Mouse (Mus musculus) forebrain, embryonic 15.5 days (tissue): ENCODE data around the gene Ifna2. TPM values are rescaled to one million over a fixed set of nuclear protein-coding genes. Genes with fewer than 3 reads are reported as not detected.

ENCODE experiments used
- ATAC-seq: fragments of 200-750 bp; cut with Nextera tagmentation; replicated peaks from 2 replicates; pipeline ENCODE4 v1.8.0; 2017; ENCODE audit warnings: mild to moderate bottlenecking, moderate TSS enrichment, moderate library complexity
- H3K27ac ChIP-seq: fragments of 300-500 bp; sonication (generic); replicated peaks from 2 replicates; pipeline ENCODE4 v1.5.1; 2015; ENCODE audit warnings: mild to moderate bottlenecking, inconsistent platforms
- H3K27me3 ChIP-seq: fragments of 300-500 bp; sonication (generic); 2 replicates; pipeline ENCODE4 v1.6.1; 2015; ENCODE audit warnings: inconsistent platforms
- H3K36me3 ChIP-seq: fragments of 300-500 bp; sonication (generic); 2 replicates; pipeline ENCODE4 v1.6.1; 2015; ENCODE audit warnings: mild to moderate bottlenecking, inconsistent platforms
- H3K4me1 ChIP-seq: fragments of 300-500 bp; sonication (generic); 2 replicates; pipeline ENCODE4 v1.6.1; 2015; ENCODE audit warnings: inconsistent platforms
- H3K4me2 ChIP-seq: fragments of 300-500 bp; sonication (generic); replicated peaks from 2 replicates; pipeline ENCODE4 v1.6.1; 2015; ENCODE audit warnings: mild to moderate bottlenecking, inconsistent platforms
- H3K4me3 ChIP-seq: fragments of 300-500 bp; sonication (generic); 2 replicates; pipeline ENCODE4 v1.5.1; 2015; ENCODE audit warnings: mild to moderate bottlenecking, inconsistent platforms
- H3K9ac ChIP-seq: fragments of 300-500 bp; sonication (generic); replicated peaks from 2 replicates; pipeline ENCODE4 v1.6.1; 2015; ENCODE audit warnings: mild to moderate bottlenecking, inconsistent platforms
- H3K9me3 ChIP-seq: fragments of 300-500 bp; sonication (generic); 2 replicates; pipeline ENCODE4 v1.6.1; 2016; ENCODE audit warnings: inconsistent platforms
- WGBS: fragments of 180-500 bp; shearing (Covaris S2); methylation state at CpG from one replicate; pipeline ENCODE4 v1.1.7; 2015; ENCODE audit warnings: mixed read lengths; 5-methylcytosine and 5-hydroxymethylcytosine counted together
- polyA plus RNA-seq: library from polyadenylated mRNA; unstranded; fragments of >200 nt; fragmentation: Nextera tagmentation; extraction: Ambion mirVana; gene quantifications from 2 replicates; pipeline ENCODE4 v1.2.1, GENCODE M21; 2015

Gene Ifna2
- polyA plus RNA-seq = not detected in 2 replicates

DNA sequence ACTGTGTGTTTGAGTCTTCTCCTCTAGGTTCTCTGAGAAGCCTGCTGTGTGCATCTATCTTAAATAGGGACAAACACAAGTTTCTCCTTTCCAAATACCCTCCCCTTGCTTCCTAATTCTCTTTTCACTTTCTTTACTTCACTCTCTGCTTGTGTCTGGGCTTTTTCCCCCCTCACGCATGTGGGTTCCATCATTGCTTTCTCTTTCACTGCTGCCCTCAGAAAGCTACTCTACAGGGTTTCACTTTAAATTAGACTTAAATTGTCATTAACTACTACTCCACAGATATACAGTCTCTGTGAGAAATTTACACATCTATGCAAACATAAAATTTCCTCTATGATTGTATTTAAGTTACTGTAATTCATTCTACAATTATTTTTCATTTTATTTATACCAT lies at the start of gene Ifna2:
Gene Ifna2, minus strand, starts transcription at position 101 of the 400 bp plus-strand sequence.
- Histone ChIP-seq H3K4me2 (no peak within 1 kb of the TSS), H3K4me1 (no peaks in the 10 kb centered on the region), H3K27me3 (no peaks in the 10 kb centered on the region), H3K36me3 (no peaks in the 10 kb centered on the region), H3K9ac (no peak within 1 kb of the TSS), H3K27ac (no peak within 1 kb of the TSS), H3K9me3 (no peaks in the 10 kb centered on the region), H3K4me3 (no peak within 1 kb of the TSS)
- ATAC-seq = no peak
- WGBS = 100% methylated on average over 1 of the region's 1 CpGs

DNA sequence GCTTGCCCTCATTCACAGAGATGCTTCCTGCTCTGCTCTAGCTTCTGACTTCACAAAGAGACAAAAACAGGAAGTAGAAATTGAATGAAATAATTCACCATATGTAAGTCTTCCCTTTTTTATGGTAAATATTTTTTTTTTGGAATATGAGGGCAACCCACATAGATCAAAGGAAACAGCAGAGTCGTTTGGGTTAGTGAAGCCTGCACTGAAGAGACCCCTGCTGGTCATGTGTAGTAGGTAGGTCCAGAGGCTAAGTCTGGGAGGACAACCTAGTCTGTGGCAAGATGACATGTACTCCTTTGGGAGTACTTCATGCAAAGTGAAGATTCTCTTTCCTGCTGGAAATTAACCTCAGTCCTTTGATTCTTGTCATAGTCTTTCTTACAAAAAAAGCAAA lies 43.6 kb upstream of the Ifna2 start:
- no peak; the same call in 1 of the 2 replicates for ATAC-seq
- H3K36me3 ChIP-seq = no peaks in the 10 kb centered on the region
- H3K4me2 ChIP-seq = no peak overlapping the region
- H3K9ac ChIP-seq = no peak overlapping the region
- H3K4me1 ChIP-seq = no peaks in the 10 kb centered on the region
- no peak overlapping the region for H3K27ac ChIP-seq
- no peaks in the 10 kb centered on the region for H3K9me3 ChIP-seq
- H3K4me3 ChIP-seq = no peak overlapping the region
- H3K27me3 ChIP-seq = no peaks in the 10 kb centered on the region
- 0% methylated on average over 1 of the region's 1 CpGs for WGBS

DNA sequence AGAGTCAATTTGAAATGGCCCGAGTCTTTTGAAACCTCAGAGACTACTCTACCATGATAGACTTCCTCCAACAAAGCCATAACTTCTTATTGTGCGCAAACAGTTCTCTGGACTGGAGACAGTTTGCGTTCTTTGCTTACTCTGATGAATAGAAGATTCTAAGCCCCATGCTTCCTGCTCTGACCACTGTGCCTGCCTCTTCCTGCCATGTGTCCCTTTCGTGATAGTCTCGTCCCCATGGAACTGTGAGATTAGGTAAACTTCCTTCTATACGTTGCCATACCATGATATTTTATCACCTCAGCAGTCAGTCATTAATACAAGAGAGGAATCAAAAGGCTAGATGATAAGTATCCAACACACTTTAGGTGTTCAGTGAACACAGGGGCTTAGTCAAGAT lies 43.0 kb upstream of the Ifna2 start:
- no peak for ATAC-seq
- no peak overlapping the region for H3K4me2 ChIP-seq
- H3K4me1 ChIP-seq = no peaks in the 10 kb centered on the region
- H3K4me3 ChIP-seq = no peak overlapping the region
- H3K9ac ChIP-seq = no peak overlapping the region
- no peaks in the 10 kb centered on the region for H3K9me3 ChIP-seq
- H3K27me3 ChIP-seq = no peaks in the 10 kb centered on the region
- WGBS = 92% methylated on average over 6 of the region's 6 CpGs
- H3K36me3 ChIP-seq = no peaks in the 10 kb centered on the region
- H3K27ac ChIP-seq = no peak overlapping the region

DNA sequence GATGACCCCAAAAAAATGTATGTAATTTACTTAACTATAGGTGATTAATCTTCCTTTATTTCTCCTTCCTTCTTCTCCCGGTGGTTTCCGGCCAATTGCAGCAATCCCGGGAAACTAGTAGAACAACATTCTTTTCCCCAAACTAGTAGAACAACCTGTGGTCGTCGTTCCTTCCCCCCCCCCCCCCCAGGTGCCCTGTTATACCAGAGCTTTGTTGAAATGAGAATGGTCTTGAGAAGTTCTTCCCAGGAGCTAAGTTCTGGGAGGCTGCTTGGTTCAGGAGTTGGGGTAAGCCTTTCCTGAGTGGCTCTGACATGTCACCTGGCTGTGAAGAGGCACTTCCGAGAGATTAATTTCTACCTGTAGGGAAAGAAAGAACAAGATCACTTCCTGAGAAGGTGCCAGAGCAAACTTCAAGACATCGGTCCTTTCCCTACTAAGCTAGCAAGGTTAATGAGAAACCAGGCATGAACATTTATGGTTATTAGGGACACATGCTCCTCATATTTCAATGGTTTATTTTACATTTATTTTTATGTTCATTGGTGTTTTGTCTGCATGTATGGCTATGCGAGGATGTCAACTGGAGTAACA lies 39.9 kb upstream of the Ifna2 start:
- Histone ChIP-seq H3K4me2 (no peak overlapping the region), H3K4me3 (no peak overlapping the region), H3K9ac (no peak overlapping the region), H3K4me1 (peaks cover 26% of the 10 kb centered on the region), H3K36me3 (peaks cover 4% of the 10 kb centered on the region; the same call in 1 of the 2 replicates), H3K27me3 (no peaks in the 10 kb centered on the region), H3K9me3 (no peaks in the 10 kb centered on the region), H3K27ac (no peak overlapping the region)
- ATAC-seq = no peak
- WGBS = 69% methylated on average over 8 of the region's 8 CpGs

DNA sequence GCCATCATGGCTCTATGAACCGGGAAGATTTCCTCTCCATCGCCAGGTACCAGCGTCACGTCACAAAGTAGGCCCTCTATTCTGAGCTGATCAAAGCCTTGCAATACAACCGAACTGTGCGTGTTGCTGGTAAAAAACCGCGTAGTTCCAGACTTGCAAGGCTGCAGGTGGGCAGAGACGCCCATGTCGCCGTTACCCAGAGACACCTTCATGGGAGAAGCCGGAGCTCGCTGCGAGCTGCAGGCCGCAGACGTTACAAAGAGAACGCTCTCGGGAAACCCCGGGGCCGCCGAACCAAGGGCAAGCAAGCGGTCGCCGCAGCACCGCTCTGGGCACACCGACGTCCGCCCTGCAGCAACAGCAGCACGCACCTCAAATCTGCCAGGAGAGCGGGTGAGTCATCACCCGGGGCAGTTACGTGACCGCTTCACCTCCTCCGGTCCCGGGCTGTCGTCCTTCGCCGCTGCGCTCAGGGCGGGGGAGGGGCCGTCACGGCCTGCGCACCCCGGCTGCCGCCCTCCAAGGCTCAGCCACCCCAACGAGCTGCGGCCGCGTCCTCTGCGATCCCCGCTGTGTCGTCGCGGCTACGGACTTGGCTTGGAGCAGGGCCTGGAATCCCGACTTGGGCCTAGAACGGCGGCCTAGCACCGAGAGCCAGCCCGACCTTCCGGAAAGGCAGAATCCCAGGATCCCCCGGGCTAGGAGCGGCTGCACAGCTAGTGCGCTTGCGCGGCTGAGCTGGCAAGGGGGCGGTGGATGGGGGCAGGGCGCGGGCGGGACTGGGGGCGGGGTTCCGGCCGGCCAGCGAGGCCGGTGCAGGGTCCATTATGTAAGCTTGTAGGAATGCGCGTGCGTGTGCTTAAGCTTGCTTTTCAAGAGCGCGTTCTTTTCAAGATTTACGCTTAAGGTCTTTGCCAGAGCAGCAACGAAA lies 38.3 kb upstream of the Ifna2 start, which contains the start of the genes Gm26566 and Klhl9:
Gene Gm26566, plus strand, starts transcription at position 15 of the 931 bp plus-strand sequence.
Gene Klhl9, minus strand, starts transcription at position 675 of the 931 bp plus-strand sequence.
- no peaks in the 10 kb centered on the region for H3K27me3 ChIP-seq
- H3K4me3 ChIP-seq = peak within 1 kb of the TSS; percentile 91
- peak; percentile 98 for ATAC-seq
- H3K9ac ChIP-seq = peak within 1 kb of the TSS; percentile 86
- H3K27ac ChIP-seq = peak within 1 kb of the TSS; percentile 94
- peaks cover 34% of the 10 kb centered on the region for H3K4me1 ChIP-seq
- peaks cover 6% of the 10 kb centered on the region; the same call in 1 of the 2 replicates for H3K36me3 ChIP-seq
- under 1% methylated on average over 82 of the region's 82 CpGs for WGBS
- H3K9me3 ChIP-seq = no peaks in the 10 kb centered on the region
- H3K4me2 ChIP-seq = peak within 1 kb of the TSS; percentile 78

DNA sequence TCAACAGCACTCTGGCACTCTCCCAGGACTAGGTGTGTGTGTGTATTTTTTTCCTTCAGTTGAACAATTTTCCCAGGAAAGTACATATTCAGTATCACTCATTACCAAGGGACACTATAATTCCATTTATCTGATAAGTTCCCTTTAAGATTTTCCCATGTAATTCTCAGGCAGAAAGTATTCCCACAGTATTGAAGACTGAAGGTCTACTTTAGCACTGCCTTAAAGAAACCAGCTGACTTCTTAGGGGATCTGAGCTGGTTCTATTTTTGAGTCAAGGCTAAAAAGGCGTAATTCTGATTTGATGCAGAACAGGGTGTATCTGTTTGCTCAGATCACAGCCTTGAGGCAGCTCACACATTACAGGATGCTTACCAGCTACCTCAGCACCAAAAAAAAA lies 35.0 kb upstream of the Ifna2 start:
- H3K9me3 ChIP-seq = no peaks in the 10 kb centered on the region
- H3K27ac ChIP-seq = no peak overlapping the region
- 60% methylated on average over 1 of the region's 1 CpGs for WGBS
- peaks cover 33% of the 10 kb centered on the region for H3K36me3 ChIP-seq
- peak overlapping the region; percentile 29 for H3K4me3 ChIP-seq
- no peak for ATAC-seq
- H3K4me2 ChIP-seq = peak overlapping the region; percentile 47
- 0 out of 2 replicates have a peak overlapping the region, but pooled peaks have one; percentile 3 for H3K9ac ChIP-seq
- peaks cover 41% of the 10 kb centered on the region for H3K4me1 ChIP-seq
- H3K27me3 ChIP-seq = no peaks in the 10 kb centered on the region

DNA sequence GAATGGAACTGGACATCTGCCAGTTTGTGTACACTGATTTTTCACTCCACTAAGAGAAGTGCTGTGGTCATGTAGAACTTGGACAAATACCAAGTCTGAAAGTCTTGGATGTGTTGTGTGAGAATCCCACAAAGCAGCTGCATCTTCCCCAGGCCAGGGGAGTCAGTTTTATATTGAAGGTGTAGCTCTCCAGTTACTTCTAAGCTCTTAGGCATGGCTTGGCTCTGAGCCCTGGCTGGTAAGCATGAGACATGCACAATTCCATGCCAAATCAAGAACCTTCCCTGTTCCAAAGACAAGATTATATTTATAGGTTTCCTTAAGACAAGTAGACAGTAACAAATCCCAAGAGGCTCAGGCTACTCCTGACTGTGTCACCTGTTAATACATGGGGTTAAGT lies 31.3 kb upstream of the Ifna2 start:
- peaks cover 28% of the 10 kb centered on the region for H3K4me1 ChIP-seq
- H3K9ac ChIP-seq = no peak overlapping the region
- H3K4me2 ChIP-seq = no peak overlapping the region
- H3K36me3 ChIP-seq = peaks cover 37% of the 10 kb centered on the region
- no peak overlapping the region for H3K27ac ChIP-seq
- H3K9me3 ChIP-seq = no peaks in the 10 kb centered on the region
- no peak overlapping the region for H3K4me3 ChIP-seq
- ATAC-seq = no peak
- no peaks in the 10 kb centered on the region for H3K27me3 ChIP-seq

DNA sequence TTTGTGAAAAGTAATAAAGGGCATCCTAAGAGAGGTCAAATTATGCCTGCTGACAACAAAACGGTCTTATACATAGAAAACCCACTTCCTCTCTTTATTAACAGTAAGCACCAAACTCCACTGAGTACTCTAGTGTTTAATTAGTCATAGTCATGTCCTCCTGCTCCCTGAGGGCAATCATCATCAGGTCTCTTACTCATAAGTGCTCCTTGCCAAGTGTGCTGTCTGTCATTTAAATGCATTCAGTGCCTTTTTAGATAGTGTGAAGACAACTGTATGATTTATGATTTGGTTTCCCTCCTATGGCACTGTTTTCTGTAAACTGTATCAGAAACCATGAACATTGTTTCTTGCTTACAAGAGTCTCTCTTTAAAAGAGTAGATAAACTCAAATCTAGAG lies 30.6 kb upstream of the Ifna2 start:
- Histone ChIP-seq H3K36me3 (peaks cover 35% of the 10 kb centered on the region), H3K4me3 (no peak overlapping the region), H3K4me1 (peaks cover 21% of the 10 kb centered on the region), H3K27me3 (no peaks in the 10 kb centered on the region), H3K4me2 (no peak overlapping the region), H3K27ac (no peak overlapping the region), H3K9me3 (no peaks in the 10 kb centered on the region), H3K9ac (no peak overlapping the region)
- WGBS = 87% methylated on average over 1 of the region's 1 CpGs
- no peak for ATAC-seq

DNA sequence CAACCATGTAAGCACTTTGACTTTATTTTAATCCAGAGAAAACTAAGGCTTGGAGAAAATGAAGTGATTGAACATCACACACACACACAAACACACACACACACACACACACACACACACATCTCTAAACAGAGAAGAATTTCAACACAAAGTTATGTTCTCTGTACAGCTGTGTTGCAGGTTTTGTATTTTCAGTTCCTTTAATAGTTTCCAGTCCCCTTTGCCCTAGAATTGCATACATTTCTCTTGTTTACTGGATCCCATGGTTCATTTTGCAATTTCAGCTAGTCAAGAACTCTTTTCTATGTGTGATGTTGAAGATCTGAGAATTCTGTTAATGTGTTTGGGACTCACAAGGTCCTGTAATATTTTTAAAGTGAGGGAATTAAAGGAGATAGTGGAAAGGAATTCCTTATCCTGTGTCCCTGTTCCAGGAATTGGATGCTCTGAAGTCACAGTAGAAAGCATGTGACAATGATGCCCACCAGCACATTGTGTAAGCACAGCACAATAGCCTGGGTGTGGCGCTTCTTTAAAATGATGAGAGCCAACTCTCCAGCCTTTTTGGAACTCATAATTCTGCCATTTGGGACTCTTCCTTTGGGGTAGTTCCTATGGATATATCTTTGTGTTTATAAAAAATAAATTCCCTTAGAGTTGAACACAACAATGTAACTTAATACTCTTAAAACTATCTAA lies 23.6 kb upstream of the Ifna2 start:
- Histone ChIP-seq H3K4me1 (no peaks in the 10 kb centered on the region), H3K4me3 (no peak overlapping the region), H3K4me2 (no peak overlapping the region), H3K36me3 (no peaks in the 10 kb centered on the region), H3K27ac (no peak overlapping the region), H3K27me3 (no peaks in the 10 kb centered on the region), H3K9ac (no peak overlapping the region), H3K9me3 (no peaks in the 10 kb centered on the region)
- no peak for ATAC-seq
- 89% methylated on average over 1 of the region's 1 CpGs for whole genome bisulfite sequencing

DNA sequence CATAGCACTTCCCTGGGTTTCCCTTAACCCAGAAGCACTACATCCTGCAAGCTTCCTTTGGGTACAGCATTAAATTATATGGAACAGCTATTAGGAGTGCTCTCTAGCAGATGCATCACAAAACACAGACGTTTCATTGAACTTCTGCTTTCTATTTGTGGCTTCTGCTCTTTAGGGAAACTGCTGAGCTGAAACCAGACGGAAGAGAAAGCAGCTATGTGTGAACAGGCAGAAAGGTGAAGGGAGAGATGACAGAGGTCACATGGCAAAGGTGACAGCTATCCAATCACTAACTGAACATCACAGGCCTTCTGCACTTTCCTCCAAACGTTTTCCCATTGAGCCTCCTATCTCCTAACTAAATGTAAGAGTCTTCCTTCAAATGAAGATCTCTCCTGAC lies 22.2 kb upstream of the Ifna2 start:
- Histone ChIP-seq H3K9ac (no peak overlapping the region), H3K4me1 (no peaks in the 10 kb centered on the region), H3K9me3 (no peaks in the 10 kb centered on the region), H3K36me3 (no peaks in the 10 kb centered on the region), H3K4me3 (no peak overlapping the region), H3K27ac (no peak overlapping the region), H3K27me3 (no peaks in the 10 kb centered on the region), H3K4me2 (no peak overlapping the region)
- no peak for ATAC-seq
- 55% methylated on average over 3 of the region's 3 CpGs for WGBS

DNA sequence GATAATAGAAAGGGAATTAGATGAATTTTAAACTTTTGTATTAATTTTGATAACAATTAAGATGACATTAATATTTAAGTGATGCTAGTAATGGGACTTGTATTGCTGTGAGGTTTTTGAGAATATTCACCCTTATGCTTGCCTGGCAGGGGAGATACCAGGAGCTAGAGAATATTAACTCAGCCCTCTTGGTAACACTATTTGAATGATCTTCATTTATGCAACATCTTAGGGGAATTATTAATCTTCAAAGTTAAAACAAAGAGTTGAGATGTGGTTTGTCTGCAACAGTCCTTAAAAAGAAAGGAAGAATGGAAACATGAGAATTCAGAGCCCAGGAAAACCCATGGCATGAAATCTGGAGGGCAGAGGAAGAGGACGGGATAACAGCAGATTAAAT lies 15.6 kb upstream of the Ifna2 start:
- WGBS = 80% methylated on average over 1 of the region's 1 CpGs
- no peak for ATAC-seq
- no peak overlapping the region for H3K27ac ChIP-seq
- H3K9me3 ChIP-seq = no peaks in the 10 kb centered on the region
- H3K4me2 ChIP-seq = no peak overlapping the region
- H3K4me1 ChIP-seq = no peaks in the 10 kb centered on the region
- H3K4me3 ChIP-seq = no peak overlapping the region
- H3K27me3 ChIP-seq = no peaks in the 10 kb centered on the region
- H3K36me3 ChIP-seq = no peaks in the 10 kb centered on the region
- H3K9ac ChIP-seq = no peak overlapping the region

DNA sequence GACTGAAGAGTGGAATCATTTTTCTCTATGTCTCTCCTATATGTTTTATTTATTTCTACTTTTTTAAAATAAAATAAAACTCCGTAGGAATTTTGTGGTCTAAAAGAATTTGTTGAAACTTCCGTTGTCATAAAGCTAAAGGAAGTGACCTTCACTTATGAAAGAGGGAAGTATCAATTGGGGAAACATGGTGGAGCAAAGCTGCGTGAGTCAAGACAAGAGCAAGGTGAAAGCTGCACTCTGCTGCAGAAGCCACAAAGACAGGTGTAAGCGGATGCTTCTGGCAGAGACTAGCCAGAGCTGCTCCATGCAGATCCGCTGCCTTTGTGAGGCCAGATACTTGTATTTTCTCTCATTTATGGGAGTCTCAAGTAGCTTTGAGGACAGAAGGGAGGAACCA lies 15.1 kb upstream of the Ifna2 start:
- Histone ChIP-seq H3K9ac (no peak overlapping the region), H3K27me3 (no peaks in the 10 kb centered on the region), H3K36me3 (no peaks in the 10 kb centered on the region), H3K4me3 (no peak overlapping the region), H3K9me3 (no peaks in the 10 kb centered on the region), H3K27ac (no peak overlapping the region), H3K4me2 (no peak overlapping the region), H3K4me1 (no peaks in the 10 kb centered on the region)
- ATAC-seq = no peak
- WGBS = 87% methylated on average over 5 of the region's 5 CpGs
